25 mouse cellular contexts compared by ENCODE assay signal in genomic region chr2:11967001-11967400, GRCm38 (mm10).
DNase-seq lines count a peak whose midpoint lies in the region; ATAC-seq and TF ChIP-seq lines count a peak whose summit lies in the region.
"Had no signal": no experiment of that assay in that cellular context is flagged by ENCODE, and none has a peak within 500 bp of the region (broad histone marks: within the 10 kb centered on the region; RNA-seq: fewer than 3 reads in every experiment).

No protein-coding gene starts in this region.

- ATAC-seq in forebrain, postnatal 0 days: no peak
- ATAC-seq: activated CD4-positive, CD25-positive, alpha-beta regulatory T cell, adult 4 months; CD4-positive, CD25-positive, alpha-beta regulatory T cell, adult 4 months; forebrain, embryonic 13.5 days; forebrain, embryonic 15.5 days; Patski had no signal

- no peak overlapping the region for H3K27ac ChIP-seq in forebrain, postnatal 0 days (ENCODE audit: low read depth, low read length)
- H3K27ac ChIP-seq: embryonic facial prominence, embryonic 13.5 days; embryonic facial prominence, embryonic 15.5 days; forebrain, embryonic 13.5 days; forebrain, embryonic 15.5 days had no signal

- WGBS in forebrain, postnatal 0 days: 71% methylated on average over 2 of the region's 2 CpGs

- DNase-seq in 3134 (ENCODE audit: extremely low read depth, insufficient read length, low spot score): peak; percentile 57
- peak; percentile 7 for DNase-seq in Muller cell, postnatal 12 days (ENCODE audit: inconsistent ontology term)
- DNase-seq in fibroblast of lung, adult 2 months (ENCODE audit: low read depth): peak; percentile 5
- DNase-seq in forebrain, postnatal 0 days: no peak
- DNase-seq in kidney, adult 11 months: no peak
- DNase-seq: adrenal gland, postnatal 10 days; adrenal gland, postnatal 25 days; B cell, adult 2 months; cerebellum, adult 11 months; cerebellum, adult 18-20 months; cerebellum, adult 8-10 months; cerebellum, adult 9-11 months; cerebellum, postnatal 14 days; cerebellum, postnatal 36 days; embryo, embryonic 11 days had no signal

- H3K4me1 ChIP-seq in forebrain, postnatal 0 days (ENCODE audit: insufficient read depth): no peaks in the 10 kb centered on the region
- H3K4me1 ChIP-seq: embryonic facial prominence, embryonic 13.5 days; embryonic facial prominence, embryonic 15.5 days; forebrain, embryonic 13.5 days; forebrain, embryonic 15.5 days had no signal

- H3K36me3 ChIP-seq in forebrain, postnatal 0 days (ENCODE audit: insufficient read depth): no peaks in the 10 kb centered on the region
- H3K36me3 ChIP-seq: embryonic facial prominence, embryonic 13.5 days; embryonic facial prominence, embryonic 15.5 days; forebrain, embryonic 15.5 days; G1E had no signal

- no peak overlapping the region for H3K4me3 ChIP-seq in forebrain, postnatal 0 days (ENCODE audit: low read depth, low read length)
- H3K4me3 ChIP-seq: embryonic facial prominence, embryonic 13.5 days; embryonic facial prominence, embryonic 15.5 days; erythroblast, embryonic 14.5 days; forebrain, embryonic 13.5 days; forebrain, embryonic 15.5 days had no signal

- no peaks in the 10 kb centered on the region for H3K9me3 ChIP-seq in forebrain, postnatal 0 days (ENCODE audit: low read length)
- H3K9me3 ChIP-seq: embryonic facial prominence, embryonic 13.5 days; embryonic facial prominence, embryonic 15.5 days; forebrain, embryonic 13.5 days; forebrain, embryonic 15.5 days; G1E had no signal

- H3K27me3 ChIP-seq in forebrain, postnatal 0 days (ENCODE audit: insufficient read depth, low read length): no peaks in the 10 kb centered on the region
- H3K27me3 ChIP-seq: CH12.LX; embryonic facial prominence, embryonic 13.5 days; embryonic facial prominence, embryonic 15.5 days; forebrain, embryonic 13.5 days; forebrain, embryonic 15.5 days; Patski had no signal

- no peak for TF ChIP-seq CTCF in forebrain, postnatal 0 days (IDR thresholded peaks at IDR 0.05; ENCODE audit: low read depth)

- H3K9ac ChIP-seq in forebrain, postnatal 0 days: no peak overlapping the region
- H3K9ac ChIP-seq: embryonic facial prominence, embryonic 13.5 days; embryonic facial prominence, embryonic 15.5 days; forebrain, embryonic 13.5 days; forebrain, embryonic 15.5 days had no signal

- H3K4me2 ChIP-seq in forebrain, postnatal 0 days (ENCODE audit: low read depth): no peak overlapping the region
- H3K4me2 ChIP-seq: embryonic facial prominence, embryonic 13.5 days; embryonic facial prominence, embryonic 15.5 days; forebrain, embryonic 13.5 days; forebrain, embryonic 15.5 days had no signal

Comparison
In these comparisons a context has a peak if more than half of its experiments do, and no peak if none do; other contexts are left out.
1. DNase-seq: peak in 3134 (single experiment), Muller cell, postnatal 12 days (single experiment) and fibroblast of lung, adult 2 months (single experiment); none in forebrain, postnatal 0 days (single experiment) and kidney, adult 11 months (single experiment).